Mouse (Mus musculus) thymus, postnatal 4 days (tissue): ENCODE data around the gene Zfp644.
"Not testable (repeated sequence)": the region's sequence is repeated elsewhere in the genome, so short reads cannot be mapped to it uniquely, and the experiment has no call there.

Experiments used
- DNase-seq: peaks from one replicate; pipeline ENCODE4 v3.0.0; 2021

The Zfp644 gene

DNA sequence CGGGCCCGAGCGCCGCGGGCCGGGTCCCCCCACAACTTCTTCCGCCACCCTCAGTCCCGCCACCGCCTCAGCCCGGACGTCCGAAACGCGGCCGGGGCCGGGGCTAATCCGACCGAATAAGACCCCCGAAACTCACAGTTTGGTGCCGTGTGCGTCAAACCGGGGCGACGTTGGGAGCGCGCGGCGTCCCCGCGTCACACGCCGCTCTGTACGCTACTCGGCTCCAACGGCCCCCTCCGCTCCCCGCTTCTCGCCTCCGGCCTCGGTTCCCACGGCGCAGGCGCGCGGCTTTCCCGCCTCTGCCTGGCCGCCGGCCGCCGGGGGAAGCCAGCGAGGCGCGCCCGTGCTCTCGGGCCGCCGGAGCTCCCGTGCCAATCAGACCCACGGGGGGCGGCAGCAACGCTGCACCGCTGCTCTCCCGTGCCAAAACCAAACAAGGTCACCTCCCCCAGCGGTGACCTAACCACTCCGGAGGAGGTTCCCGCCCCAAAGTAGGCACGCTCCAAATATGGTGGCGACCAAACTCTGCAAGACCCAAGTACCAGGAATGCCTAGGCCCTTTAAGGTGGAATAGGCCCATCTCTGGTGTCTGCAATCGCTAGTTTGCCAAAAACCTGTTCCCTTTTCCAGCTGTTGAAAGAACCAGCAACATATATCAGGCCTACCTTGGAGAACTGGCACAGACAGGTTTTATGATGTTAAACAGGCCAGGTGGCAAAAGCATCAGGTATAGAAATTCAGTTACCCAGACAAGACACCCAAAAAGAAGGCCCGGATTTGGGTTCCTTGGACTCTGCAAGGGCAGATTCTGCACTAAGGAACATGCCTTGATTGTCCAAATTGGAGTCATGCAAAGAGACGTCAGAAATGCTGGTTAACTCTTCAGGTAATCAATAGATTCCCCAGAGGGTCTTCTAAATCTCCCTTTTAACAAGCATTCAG is at the start of gene Zfp644:
Zfp644 (minus strand) TSS at position 892 of the 942 bp plus-strand sequence.
- DNase-seq: peak; percentile 91

DNA sequence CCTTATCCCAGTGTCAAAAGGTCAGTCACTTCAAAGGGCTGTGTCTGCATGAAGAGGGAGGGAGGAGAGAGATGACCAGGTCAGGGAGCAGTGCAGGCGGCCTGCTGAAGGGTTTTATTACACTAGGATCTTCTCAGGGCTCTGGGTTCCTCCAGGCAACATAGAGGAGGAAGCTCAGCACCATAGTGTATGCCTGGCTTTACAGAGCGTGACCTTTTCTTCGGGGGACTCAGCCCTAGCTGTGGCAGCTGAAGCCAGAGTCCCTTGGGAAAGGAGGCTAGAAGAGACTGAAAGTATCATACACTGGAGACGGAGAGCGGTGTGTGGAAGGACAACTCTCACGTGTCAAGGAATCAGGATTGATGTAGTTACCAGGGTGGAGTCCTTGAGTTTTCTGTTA is 42.6 kb upstream of the Zfp644 start:
- DNase-seq: no peak

- DNase-seq: no peak
Observed at GRCm38 (mm10) chr5:106723487-106723886, 26.4 kb upstream of the Zfp644 start.

DNA sequence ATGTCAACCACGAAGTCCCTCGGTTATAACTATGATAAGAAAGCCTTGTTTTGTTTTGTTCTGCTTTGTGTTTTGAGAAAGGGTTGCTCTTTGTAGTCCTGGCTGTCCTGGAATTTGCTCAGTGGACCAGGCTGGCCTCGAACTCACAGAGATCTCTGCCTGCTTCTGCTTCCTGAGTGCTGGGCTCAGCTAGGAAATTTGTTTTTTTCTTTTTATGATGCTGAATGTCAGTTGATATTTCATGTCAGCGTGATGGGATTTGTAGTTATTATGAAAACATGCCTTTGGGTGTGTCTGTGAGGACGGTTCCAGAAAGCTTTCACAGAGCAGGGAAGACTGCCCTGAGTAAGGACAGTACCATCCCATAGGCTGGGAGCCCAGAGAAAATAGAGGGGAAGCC is 25.7 kb upstream of the Zfp644 start:
- no peak for DNase-seq

DNA sequence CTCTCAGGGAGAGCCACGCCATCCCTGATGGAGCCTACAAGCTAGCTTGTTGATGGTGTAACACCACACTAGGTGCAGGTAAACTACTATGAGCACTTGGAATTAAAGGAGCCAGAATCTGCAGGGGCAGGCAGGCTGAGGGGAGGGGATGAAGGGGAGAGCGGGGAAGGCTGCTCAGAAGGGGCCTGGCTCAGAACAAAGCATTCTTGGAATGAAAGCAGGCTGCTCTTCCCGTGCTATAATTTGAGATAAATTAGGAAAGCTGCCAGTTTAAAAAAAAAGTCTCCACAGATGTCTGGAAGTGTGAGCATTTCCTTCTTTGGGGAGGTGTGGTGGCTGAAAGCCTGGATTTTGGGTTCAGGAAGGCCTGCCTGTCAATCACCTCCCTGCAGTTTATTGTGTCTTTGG is 14.8 kb upstream of the Zfp644 start:
- DNase-seq: no peak

- DNase-seq: no peak
Observed at GRCm38 (mm10) chr5:106711220-106711726, 14.2 kb upstream of the Zfp644 start.

GRCm38 (mm10) chr5:106710611-106711010 is 13.5 kb upstream of the Zfp644 start:
- DNase-seq: no peak

DNA sequence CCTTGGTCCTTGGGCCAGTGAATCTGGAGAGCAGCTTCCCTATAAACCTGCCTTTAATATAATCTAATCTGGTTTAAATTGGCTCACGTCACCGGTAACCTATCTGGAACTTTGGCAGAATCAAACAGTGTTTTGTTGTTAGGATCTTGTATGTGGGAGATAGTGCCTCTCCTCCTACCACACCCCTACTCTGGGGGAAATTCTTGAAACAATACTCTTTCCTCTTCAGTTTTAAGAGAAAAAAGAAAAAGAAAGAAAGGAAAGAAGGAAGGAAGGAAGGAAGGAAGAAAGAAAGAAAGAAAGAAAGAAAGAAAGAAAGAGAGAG is 13.0 kb upstream of the Zfp644 start:
- DNase-seq: no peak

- DNase-seq: peak; percentile 24
Observed at GRCm38 (mm10) chr5:106709388-106710084, 12.4 kb upstream of the Zfp644 start.

DNA sequence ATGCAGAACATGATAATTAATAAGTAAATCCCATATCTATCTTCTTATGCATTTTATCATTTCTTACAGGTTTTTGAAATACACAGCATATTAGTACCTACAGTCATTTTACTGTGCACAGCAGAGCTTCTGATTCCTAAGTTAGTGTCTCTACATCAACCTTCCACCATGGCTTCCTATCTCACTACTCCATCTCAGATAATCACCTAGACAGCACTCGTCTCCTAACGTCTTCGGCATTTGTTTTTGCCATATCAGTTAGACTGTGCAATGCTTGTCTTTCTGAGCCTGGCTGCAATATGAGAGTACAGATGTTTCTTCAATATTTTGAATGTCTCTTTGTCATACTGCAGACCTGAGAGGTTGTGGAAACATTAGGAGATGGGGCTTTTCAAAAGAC is 9.3 kb upstream of the Zfp644 start:
- no peak for DNase-seq

DNA sequence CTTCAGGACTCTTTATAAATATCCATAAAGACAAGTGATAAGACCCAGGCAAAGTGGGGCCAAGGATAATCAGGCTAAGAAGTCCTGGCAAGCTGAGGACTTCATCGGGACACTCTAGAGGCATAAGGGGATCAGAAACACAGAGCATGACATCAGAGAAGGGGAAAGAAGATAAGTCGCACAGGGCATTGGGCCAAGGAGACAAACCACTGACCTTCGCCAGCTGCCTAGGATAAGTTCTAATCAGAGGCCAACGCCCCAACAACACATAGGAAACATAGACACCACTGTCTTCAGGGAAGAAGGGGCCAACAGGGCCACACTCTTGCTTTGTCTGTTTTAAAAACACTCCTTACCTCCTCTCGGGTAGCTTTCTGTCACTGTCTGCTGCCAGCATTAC is 8.1 kb upstream of the Zfp644 start:
- DNase-seq: no peak

- DNase-seq: peak; percentile 84
Observed at GRCm38 (mm10) chr5:106695681-106696395, 1.2 kb downstream of the Zfp644 start.

- no peak for DNase-seq
Observed at GRCm38 (mm10) chr5:106695141-106695540, 1.9 kb downstream of the Zfp644 start.

DNA sequence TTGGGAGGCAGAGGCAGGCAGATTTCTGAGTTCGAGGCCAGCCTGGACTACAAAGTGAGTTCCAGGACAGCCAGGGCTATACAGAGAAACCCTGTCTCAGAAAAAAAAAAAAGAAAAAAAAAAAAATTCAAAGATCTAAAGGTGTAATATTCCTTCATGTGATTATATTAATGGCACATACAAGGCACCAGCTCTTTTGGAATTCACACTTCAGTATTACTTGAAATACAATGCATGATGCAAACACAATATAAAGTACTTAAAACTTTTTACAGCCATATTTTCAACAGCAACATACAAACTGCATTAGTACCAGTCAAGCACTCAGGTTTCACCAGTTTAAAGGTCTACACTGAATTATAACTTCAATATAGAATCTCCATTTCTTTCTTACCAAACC is 2.4 kb downstream of the Zfp644 start:
- no peak for DNase-seq

DNA sequence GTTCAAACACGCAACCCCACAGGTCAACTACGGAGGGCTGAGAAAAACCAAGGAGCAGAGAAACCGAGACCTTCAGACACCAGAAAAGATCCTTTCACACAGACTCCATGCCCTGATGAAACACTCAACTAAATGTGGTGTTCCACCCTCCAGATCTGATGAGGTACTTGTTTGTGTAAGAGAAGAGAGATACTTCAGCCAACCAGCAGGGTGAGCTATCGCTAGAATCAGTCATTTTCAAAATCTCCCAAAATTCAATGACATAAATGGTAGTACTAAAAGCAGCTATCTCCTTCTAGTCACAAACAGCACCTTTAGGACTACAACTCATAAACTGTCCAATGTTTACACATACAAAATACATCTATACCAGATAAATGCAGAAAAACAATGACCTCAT is 4.1 kb downstream of the Zfp644 start:
- DNase-seq: peak; percentile 67

DNA sequence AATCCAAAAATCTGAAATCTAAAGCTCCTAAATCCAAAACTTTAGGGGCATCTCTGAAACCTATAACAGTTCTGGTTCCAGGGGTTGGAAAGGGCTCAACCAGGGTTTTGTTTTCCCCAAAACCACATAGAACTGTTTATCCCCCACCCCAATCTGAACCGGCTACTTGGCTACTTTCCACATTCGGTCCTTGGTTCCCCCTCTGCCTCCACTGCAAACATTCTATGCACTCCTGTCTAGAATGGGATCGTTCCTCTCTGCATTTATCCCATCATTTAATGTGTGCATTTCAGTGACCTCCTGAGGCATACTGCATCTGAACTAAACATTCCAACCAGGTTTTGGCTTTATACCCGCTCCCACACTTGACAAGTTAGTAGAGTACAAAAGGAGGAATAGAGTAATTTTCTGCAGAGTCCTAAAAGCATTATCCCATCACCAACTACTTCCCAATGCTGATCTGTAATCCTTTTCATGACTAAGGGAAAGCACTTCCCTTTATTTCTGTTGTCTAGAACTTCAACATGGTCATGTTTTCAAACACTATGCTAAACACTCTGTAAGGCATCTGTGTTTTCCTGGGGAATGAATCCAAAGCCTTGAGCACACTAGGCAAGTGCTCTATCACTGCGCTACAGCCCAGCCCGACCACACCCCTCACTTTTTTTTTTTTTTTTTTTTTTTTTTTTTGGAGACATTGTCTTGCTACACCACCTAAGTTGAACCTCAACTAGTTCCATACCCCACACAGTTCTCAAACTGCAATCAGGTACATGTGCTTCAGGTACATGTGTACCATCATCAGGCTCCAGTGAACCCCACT is 16.2 kb downstream of the Zfp644 start:
- DNase-seq: no peak

DNA sequence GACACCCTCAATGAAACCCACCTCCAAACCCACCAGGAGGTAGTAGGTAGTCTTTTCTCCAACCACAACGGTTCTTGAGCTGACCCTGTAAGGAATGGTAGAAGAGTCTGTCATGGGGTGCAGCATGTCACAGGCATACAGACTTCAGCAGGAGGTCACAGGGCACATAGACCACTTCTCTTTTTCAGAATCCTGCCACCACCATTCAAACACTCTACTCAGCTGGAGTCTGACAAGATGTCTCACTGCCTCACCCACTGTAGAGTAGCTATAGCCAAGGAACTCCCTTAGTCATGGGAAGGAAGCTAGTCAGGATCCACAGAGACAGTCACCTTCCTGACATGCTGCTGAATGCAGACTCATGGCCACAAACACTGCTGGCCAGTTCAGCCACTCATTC is 17.4 kb downstream of the Zfp644 start:
- no peak for DNase-seq

DNA sequence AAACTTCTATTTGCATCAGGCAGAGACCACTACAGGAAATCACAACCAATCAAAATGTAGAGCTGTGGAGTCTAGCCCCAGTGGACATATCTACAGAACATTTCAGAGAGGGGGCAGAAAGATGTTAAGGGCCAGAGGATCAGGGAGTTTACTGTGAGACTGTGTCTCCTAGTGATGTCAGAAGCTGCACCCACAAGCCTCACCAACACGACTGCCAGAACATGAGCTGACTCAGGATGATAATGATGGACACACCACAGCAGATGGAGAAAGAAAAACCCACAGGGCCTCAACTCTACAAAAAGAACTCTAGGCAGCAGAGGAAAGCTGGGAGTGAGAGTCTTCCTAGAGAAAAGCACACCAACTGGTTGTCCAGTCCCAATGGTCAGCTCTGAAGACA is 18.3 kb downstream of the Zfp644 start:
- DNase-seq: not testable (repeated sequence)

DNA sequence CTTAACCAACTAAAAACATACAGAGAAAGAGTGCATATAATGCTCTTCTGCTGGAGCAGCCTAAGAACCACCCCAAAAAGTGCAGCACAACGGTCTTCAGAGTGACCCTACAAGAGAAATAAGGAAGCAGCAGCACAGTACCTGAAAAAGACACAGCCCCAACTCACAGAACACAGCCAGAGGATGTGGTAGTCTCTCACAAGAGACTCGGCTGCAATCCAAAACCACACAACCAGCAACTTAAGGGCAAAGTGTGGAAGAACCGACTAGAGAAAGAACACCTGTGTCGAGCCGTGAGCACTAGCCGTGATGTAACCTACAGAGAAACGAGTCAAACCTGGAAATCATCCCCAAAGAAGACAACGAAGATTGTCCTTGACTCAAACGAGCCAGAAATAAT is 20.3 kb downstream of the Zfp644 start:
- DNase-seq: peak; percentile 60

- DNase-seq: no peak
Observed at GRCm38 (mm10) chr5:106672597-106672996, 24.5 kb downstream of the Zfp644 start.

DNA sequence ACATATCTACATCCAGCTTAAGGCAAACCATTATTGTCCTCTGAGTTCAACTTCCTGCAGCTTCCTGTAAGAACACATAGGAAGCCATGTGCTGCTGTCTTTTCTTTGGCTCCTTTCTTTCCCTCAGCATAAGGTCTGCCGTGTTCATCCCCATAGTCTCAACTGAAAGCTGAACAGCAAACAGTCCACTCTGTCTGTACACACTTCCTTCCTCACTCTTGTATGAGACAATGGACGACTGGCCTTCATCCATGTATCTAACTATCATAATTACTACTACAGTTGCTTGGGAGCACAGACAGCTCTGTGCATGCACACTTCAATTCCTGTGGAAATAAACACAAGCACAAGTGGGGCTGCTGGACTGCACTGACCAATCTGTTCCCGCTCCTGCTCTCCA is 25.2 kb downstream of the Zfp644 start:
- no peak for DNase-seq

DNA sequence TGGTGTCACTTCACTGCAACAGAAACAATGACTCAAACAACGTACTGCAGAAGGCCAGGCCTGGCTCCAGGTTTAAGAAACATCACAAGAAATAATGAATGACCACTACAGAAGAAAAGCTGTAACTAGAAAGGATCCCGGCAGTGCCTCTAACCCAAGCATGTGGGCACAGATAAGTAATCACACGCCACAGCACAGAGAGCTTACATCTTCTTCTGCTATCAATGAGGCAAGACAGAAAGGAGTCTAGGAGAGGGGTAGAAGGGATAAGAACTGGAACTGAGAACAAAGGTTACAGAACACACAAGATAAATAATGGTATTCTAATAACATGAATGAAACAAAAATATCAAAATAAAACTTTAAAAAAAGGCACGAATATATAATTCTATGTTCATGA is 32.2 kb downstream of the Zfp644 start:
- DNase-seq: no peak

DNA sequence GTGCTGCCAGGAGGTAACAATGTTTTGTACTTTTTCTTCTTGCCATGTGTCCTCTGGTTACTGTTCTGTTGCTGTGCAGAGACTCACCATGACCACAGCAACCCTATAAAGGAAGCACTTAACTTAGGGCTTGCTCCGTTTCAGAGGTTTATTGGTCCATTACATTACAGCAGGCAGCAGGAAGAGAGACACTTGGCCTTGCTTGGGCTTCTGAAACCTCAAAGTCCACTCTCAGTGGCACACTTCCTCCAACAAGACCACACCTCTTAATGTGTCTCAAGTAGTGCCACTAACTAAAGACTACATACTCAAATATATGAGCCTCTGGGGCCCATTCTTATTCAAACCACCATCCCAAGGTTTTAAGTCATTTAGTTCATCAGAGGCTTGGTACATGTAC is 36.2 kb downstream of the Zfp644 start:
- DNase-seq: no peak
